Mouse (Mus musculus): Measurements from ENCODE around the gene Rnf151. TPM values are rescaled to one million over a fixed set of nuclear protein-coding genes. Genes with fewer than 3 reads are reported as not detected.
"Not testable (repeated sequence)": the region's sequence is repeated elsewhere in the genome, so short reads cannot be mapped to it uniquely, and the experiment has no call there.

The Rnf151 gene
- polyA plus RNA-seq, 1 experiment from 2014 or later, result not detected

- no peaks in the 10 kb centered on the region for H3K27me3 ChIP-seq (ENCODE audit: control insufficient read depth, insufficient read depth, low read length)
These were observed 6.3 kb upstream of the Rnf151 start, which contains the start of gene Ndufb10 for GRCm38 (mm10) chr17:24724184-24724583. Gene Ndufb10 (minus strand): TSS chr17:24724478.

GRCm38 (mm10) chr17:24723881-24724180 lies 6.0 kb upstream of the Rnf151 start:
- peak overlapping the region; percentile 81 for H3K4me2 ChIP-seq (ENCODE audit: low read depth, low read length)
- under 1% methylated on average over 15 of the region's 15 CpGs for WGBS
- peak; percentile 2; the same call in 1 of the 2 replicates for ATAC-seq (ENCODE audit: low read depth)
- H3K27me3 ChIP-seq (ENCODE audit: control insufficient read depth, insufficient read depth, low read length), result no peaks in the 10 kb centered on the region
- H3K4me1 ChIP-seq (ENCODE audit: control insufficient read depth, insufficient read depth, low read length), result peaks cover 26% of the 10 kb centered on the region
- H3K9me3 ChIP-seq (ENCODE audit: control insufficient read depth, low read length), result no peaks in the 10 kb centered on the region
- H3K9ac ChIP-seq (replicated peaks; ENCODE audit: low read depth, low read length), result peak overlapping the region; percentile 86
- H3K4me3 ChIP-seq (ENCODE audit: low read depth, low read length), result peak overlapping the region; percentile 76
- peak overlapping the region; percentile 81 for H3K27ac ChIP-seq (ENCODE audit: low read depth, low read length)
- H3K36me3 ChIP-seq (ENCODE audit: control insufficient read depth, insufficient read depth, low read length), result peaks cover 14% of the 10 kb centered on the region

More at GRCm38 (mm10) chr17:24724184-24724583, 6.3 kb upstream of the Rnf151 start, which contains the start of gene Ndufb10:
- Histone ChIP-seq H3K9ac (replicated peaks; ENCODE audit: low read depth, low read length) (peak within 1 kb of the TSS; percentile 86), H3K4me1 (ENCODE audit: control insufficient read depth, insufficient read depth, low read length) (peaks cover 24% of the 10 kb centered on the region), H3K4me3 (ENCODE audit: low read depth, low read length) (peak within 1 kb of the TSS; percentile 76), H3K4me2 (ENCODE audit: low read depth, low read length) (peak within 1 kb of the TSS; percentile 81), H3K27ac (ENCODE audit: low read depth, low read length) (peak within 1 kb of the TSS; percentile 81), H3K9me3 (ENCODE audit: control insufficient read depth, low read length) (no peaks in the 10 kb centered on the region), H3K36me3 (ENCODE audit: control insufficient read depth, insufficient read depth, low read length) (peaks cover 14% of the 10 kb centered on the region)
- WGBS, result 0% methylated on average over 30 of the region's 30 CpGs
- peak; percentile 62 for ATAC-seq (ENCODE audit: low read depth)

- no peaks in the 10 kb centered on the region for H3K9me3 ChIP-seq (ENCODE audit: control insufficient read depth, low read length)
- peaks cover 28% of the 10 kb centered on the region for H3K4me1 ChIP-seq (ENCODE audit: control insufficient read depth, insufficient read depth, low read length)
- 3% methylated on average over 12 of the region's 12 CpGs for WGBS
- ATAC-seq (ENCODE audit: low read depth), result no peak
- H3K27ac ChIP-seq (ENCODE audit: low read depth, low read length), result no peak overlapping the region
- peaks cover 14% of the 10 kb centered on the region for H3K36me3 ChIP-seq (ENCODE audit: control insufficient read depth, insufficient read depth, low read length)
- H3K27me3 ChIP-seq (ENCODE audit: control insufficient read depth, insufficient read depth, low read length), result no peaks in the 10 kb centered on the region
- H3K9ac ChIP-seq (replicated peaks; ENCODE audit: low read depth, low read length), result peak overlapping the region; percentile 86
- peak overlapping the region; percentile 76 for H3K4me3 ChIP-seq (ENCODE audit: low read depth, low read length)
- H3K4me2 ChIP-seq (ENCODE audit: low read depth, low read length), result peak overlapping the region; percentile 81
These were observed 5.4 kb upstream of the Rnf151 start for GRCm38 (mm10) chr17:24723122-24723880.

- 34% methylated on average over 13 of the region's 13 CpGs for WGBS
- H3K36me3 ChIP-seq (ENCODE audit: control insufficient read depth, insufficient read depth, low read length), result peaks cover 14% of the 10 kb centered on the region
- H3K4me1 ChIP-seq (ENCODE audit: control insufficient read depth, insufficient read depth, low read length), result peaks cover 28% of the 10 kb centered on the region
- H3K9ac ChIP-seq (replicated peaks; ENCODE audit: low read depth, low read length), result no peak overlapping the region
- H3K4me3 ChIP-seq (ENCODE audit: low read depth, low read length), result 0 out of 2 replicates have a peak overlapping the region, but pooled peaks have one; percentile 4
- no peak for ATAC-seq (ENCODE audit: low read depth)
- no peak overlapping the region for H3K27ac ChIP-seq (ENCODE audit: low read depth, low read length)
- H3K9me3 ChIP-seq (ENCODE audit: control insufficient read depth, low read length), result no peaks in the 10 kb centered on the region
- H3K4me2 ChIP-seq (ENCODE audit: low read depth, low read length), result peak overlapping the region; percentile 81; the same call in 1 of the 2 replicates
- no peaks in the 10 kb centered on the region for H3K27me3 ChIP-seq (ENCODE audit: control insufficient read depth, insufficient read depth, low read length)
These were observed 4.5 kb upstream of the Rnf151 start for GRCm38 (mm10) chr17:24722220-24722924.

GRCm38 (mm10) chr17:24721383-24721955 lies 3.6 kb upstream of the Rnf151 start:
- 74% methylated on average over 7 of the region's 7 CpGs for WGBS
- H3K4me1 ChIP-seq (ENCODE audit: control insufficient read depth, insufficient read depth, low read length), result peaks cover 28% of the 10 kb centered on the region
- peak overlapping the region; percentile 71 for H3K4me2 ChIP-seq (ENCODE audit: low read depth, low read length)
- not testable (repeated sequence) for ATAC-seq (ENCODE audit: low read depth); H3K27ac ChIP-seq (ENCODE audit: low read depth, low read length); H3K9me3 ChIP-seq (ENCODE audit: control insufficient read depth, low read length); H3K27me3 ChIP-seq (ENCODE audit: control insufficient read depth, insufficient read depth, low read length)
- H3K4me3 ChIP-seq (ENCODE audit: low read depth, low read length), result peak overlapping the region; percentile 83; the same call in 1 of the 2 replicates
- 0 out of 2 replicates have a peak overlapping the region, but pooled peaks have one; percentile 32 for H3K9ac ChIP-seq (replicated peaks; ENCODE audit: low read depth, low read length)
- H3K36me3 ChIP-seq (ENCODE audit: control insufficient read depth, insufficient read depth, low read length), result peaks cover 14% of the 10 kb centered on the region

- ATAC-seq (ENCODE audit: low read depth); H3K27me3 ChIP-seq (ENCODE audit: control insufficient read depth, insufficient read depth, low read length); H3K9me3 ChIP-seq (ENCODE audit: control insufficient read depth, low read length); H3K27ac ChIP-seq (ENCODE audit: low read depth, low read length): not testable (repeated sequence)
- peaks cover 28% of the 10 kb centered on the region for H3K4me1 ChIP-seq (ENCODE audit: control insufficient read depth, insufficient read depth, low read length)
- H3K4me3 ChIP-seq (ENCODE audit: low read depth, low read length), result peak overlapping the region; percentile 83
- H3K4me2 ChIP-seq (ENCODE audit: low read depth, low read length), result peak overlapping the region; percentile 71
- H3K9ac ChIP-seq (replicated peaks; ENCODE audit: low read depth, low read length), result peak overlapping the region; percentile 83
- H3K36me3 ChIP-seq (ENCODE audit: control insufficient read depth, insufficient read depth, low read length), result peaks cover 19% of the 10 kb centered on the region
- 1% methylated on average over 11 of the region's 11 CpGs for WGBS
These were observed 2.8 kb upstream of the Rnf151 start for GRCm38 (mm10) chr17:24720616-24721015.

- peak; percentile 98 for ATAC-seq (ENCODE audit: low read depth)
- Histone ChIP-seq H3K27me3 (ENCODE audit: control insufficient read depth, insufficient read depth, low read length) (no peaks in the 10 kb centered on the region), H3K9ac (replicated peaks; ENCODE audit: low read depth, low read length) (peak overlapping the region; percentile 83), H3K4me3 (ENCODE audit: low read depth, low read length) (peak overlapping the region; percentile 83), H3K4me1 (ENCODE audit: control insufficient read depth, insufficient read depth, low read length) (peaks cover 28% of the 10 kb centered on the region), H3K27ac (ENCODE audit: low read depth, low read length) (peak overlapping the region; percentile 87), H3K9me3 (ENCODE audit: control insufficient read depth, low read length) (no peaks in the 10 kb centered on the region), H3K36me3 (ENCODE audit: control insufficient read depth, insufficient read depth, low read length) (peaks cover 19% of the 10 kb centered on the region), H3K4me2 (ENCODE audit: low read depth, low read length) (peak overlapping the region; percentile 71)
- 0% methylated on average over 61 of the region's 61 CpGs for WGBS
These were observed 1.8 kb upstream of the Rnf151 start for GRCm38 (mm10) chr17:24719494-24720222.

GRCm38 (mm10) chr17:24718938-24719337 lies 1.1 kb upstream of the Rnf151 start:
- 65% methylated on average over 5 of the region's 5 CpGs for WGBS
- Histone ChIP-seq H3K9ac (replicated peaks; ENCODE audit: low read depth, low read length) (peak overlapping the region; percentile 83), H3K4me2 (ENCODE audit: low read depth, low read length) (peak overlapping the region; percentile 55), H3K36me3 (ENCODE audit: control insufficient read depth, insufficient read depth, low read length) (peaks cover 19% of the 10 kb centered on the region), H3K4me1 (ENCODE audit: control insufficient read depth, insufficient read depth, low read length) (peaks cover 28% of the 10 kb centered on the region), H3K4me3 (ENCODE audit: low read depth, low read length) (peak overlapping the region; percentile 83)
- not testable (repeated sequence) for H3K9me3 ChIP-seq (ENCODE audit: control insufficient read depth, low read length); ATAC-seq (ENCODE audit: low read depth); H3K27me3 ChIP-seq (ENCODE audit: control insufficient read depth, insufficient read depth, low read length); H3K27ac ChIP-seq (ENCODE audit: low read depth, low read length)
